Mouse (Mus musculus): ENCODE results near the gene Rnf169. TPM values are rescaled to one million over a fixed set of nuclear protein-coding genes. Genes with fewer than 3 reads are reported as not detected.

Rnf169 gene
- polyA plus RNA-seq, 1 experiment from 2014 or later = 4.5 TPM

DNA sequence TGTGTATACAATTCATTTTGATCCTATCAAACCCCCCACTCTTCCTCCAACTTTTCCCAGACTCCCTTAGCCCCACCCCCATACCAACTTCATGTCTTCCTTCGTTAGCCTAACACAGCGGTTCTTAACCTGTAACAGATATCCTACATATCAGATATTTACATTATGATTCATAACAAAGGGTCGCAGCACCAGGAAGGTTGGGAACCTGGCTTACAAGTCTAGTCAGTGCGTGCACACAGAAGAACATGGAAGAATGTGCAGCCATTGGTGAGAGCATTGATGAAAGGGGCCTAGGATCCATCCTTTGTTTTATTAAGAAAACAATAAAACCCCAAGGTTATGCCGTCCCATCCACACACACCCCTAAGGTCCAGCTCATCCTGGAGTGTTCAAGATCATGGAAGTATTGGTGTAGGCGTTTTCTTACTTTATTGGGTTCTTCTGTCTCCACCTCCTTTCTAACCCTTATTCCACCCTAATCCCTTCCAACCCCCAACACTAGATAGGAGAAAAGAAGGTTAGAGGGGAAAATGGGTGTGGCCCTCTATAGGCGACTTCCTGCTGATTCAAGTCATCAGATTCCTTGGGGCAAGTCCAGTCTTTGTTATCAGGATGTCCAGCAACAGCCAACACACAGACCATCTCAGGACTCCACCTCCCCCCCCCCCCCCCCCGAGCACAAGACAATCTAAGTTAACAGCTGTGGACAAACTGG lies 10.9 kb upstream of the Rnf169 start:
- Histone ChIP-seq H3K27me3 (ENCODE audit: control insufficient read depth, insufficient read depth, low read length) (no peaks in the 10 kb centered on the region), H3K36me3 (ENCODE audit: control insufficient read depth, insufficient read depth, low read length) (no peaks in the 10 kb centered on the region), H3K9ac (ENCODE audit: low read length) (no peak overlapping the region), H3K9me3 (ENCODE audit: control insufficient read depth, low read length) (no peaks in the 10 kb centered on the region), H3K4me2 (ENCODE audit: low read length) (no peak overlapping the region), H3K27ac (replicated peaks in 1 of 2; ENCODE audit: control insufficient read depth in 1 of 2, insufficient read depth in 1 of 2, low read depth in 2 of 2, low read length in 2 of 2) (no peak overlapping the region), H3K4me1 (ENCODE audit: control insufficient read depth in 2 of 2, insufficient read depth in 2 of 2, low read length in 2 of 2) (no peaks in the 10 kb centered on the region), H3K4me3 (ENCODE audit: control insufficient read depth in 1 of 2, insufficient read depth in 1 of 2, low read depth in 1 of 2, low read length in 2 of 2) (no peak overlapping the region)
- 67% methylated on average over 8 of the region's 8 CpGs for WGBS
- no peak for ATAC-seq (ENCODE audit: insufficient number of reproducible peaks, insufficient read depth, low FRiP score, low read depth)

DNA sequence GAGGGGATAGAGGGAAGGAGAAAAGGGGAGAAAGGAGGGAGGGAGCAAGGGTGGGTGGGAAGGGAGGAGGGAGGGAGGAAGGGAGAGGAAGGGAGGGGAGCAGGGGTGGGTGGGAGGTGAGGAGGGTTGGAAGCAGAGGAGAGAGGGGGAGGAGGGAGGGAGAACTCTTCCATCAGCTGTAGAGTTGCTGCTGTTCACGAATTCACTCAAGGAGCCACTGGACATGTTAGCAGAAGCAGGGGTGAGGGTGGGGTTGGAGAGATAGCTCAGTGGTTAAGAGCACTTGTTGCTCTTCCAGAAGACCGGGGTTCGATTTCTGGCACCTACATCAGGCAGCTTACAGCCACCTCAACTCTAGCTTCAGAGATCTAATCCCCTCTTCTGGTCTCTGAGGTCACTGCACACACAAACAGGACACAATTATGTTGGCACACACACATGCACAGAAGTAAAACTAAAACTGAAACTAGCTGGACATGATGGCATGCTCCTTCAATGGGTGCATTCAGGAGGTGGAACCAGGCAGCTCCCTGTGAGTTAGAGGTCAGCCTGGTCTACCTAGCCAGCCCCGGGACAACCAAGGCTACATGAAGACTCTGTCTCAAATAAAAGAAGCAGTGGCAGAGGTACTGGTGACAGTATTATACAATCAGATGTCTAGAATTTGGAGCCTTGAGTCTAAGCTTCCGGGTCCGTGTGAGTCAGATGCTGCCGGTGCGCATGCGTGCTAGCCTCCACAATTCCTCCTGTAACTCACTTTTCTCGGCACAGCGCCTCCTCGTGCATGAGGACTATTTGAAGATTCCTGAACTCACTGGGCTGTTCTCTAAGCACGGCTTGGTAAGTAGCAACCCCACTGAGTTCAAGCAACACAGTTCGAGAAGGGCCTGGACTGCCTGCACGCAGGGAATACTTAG lies 9.9 kb upstream of the Rnf169 start:
- 0 out of 2 replicates have a peak overlapping the region, but pooled peaks have one; percentile 23 for H3K4me2 ChIP-seq (ENCODE audit: low read length)
- no peaks in the 10 kb centered on the region for H3K27me3 ChIP-seq (ENCODE audit: control insufficient read depth, insufficient read depth, low read length)
- no peaks in the 10 kb centered on the region for H3K9me3 ChIP-seq (ENCODE audit: control insufficient read depth, low read length)
- H3K36me3 ChIP-seq (ENCODE audit: control insufficient read depth, insufficient read depth, low read length) = no peaks in the 10 kb centered on the region
- no peak for ATAC-seq (ENCODE audit: insufficient number of reproducible peaks, insufficient read depth, low FRiP score, low read depth)
- H3K9ac ChIP-seq (ENCODE audit: low read length) = no peak overlapping the region
- 59% methylated on average over 15 of the region's 15 CpGs for WGBS
- no peak overlapping the region for H3K27ac ChIP-seq (replicated peaks in 1 of 2; ENCODE audit: control insufficient read depth in 1 of 2, insufficient read depth in 1 of 2, low read depth in 2 of 2, low read length in 2 of 2)
- H3K4me1 ChIP-seq (ENCODE audit: control insufficient read depth in 2 of 2, insufficient read depth in 2 of 2, low read length in 2 of 2) = no peaks in the 10 kb centered on the region
- H3K4me3 ChIP-seq (ENCODE audit: control insufficient read depth in 1 of 2, insufficient read depth in 1 of 2, low read depth in 1 of 2, low read length in 2 of 2) = no peak overlapping the region

DNA sequence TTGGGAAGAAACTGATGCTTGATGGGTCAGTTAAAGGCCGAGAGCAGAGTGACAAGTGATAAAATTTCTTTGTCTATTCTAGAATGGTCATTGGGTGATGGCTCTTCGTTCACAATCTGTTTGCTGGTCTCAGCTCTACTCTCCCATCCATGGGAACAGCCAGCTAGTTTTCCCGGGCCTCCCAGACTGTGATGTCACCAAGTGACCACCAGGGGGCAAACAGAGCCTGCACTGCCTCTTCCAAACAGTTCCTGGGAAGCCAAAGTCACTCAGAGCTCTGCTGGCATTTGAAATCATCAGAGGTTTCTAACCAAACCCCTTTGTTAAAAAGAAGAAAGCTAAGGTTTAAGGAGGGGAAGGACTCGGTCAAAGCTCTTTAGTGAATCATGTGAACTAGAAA lies 8.5 kb upstream of the Rnf169 start:
- Histone ChIP-seq H3K9ac (ENCODE audit: low read length) (no peak overlapping the region), H3K27me3 (ENCODE audit: control insufficient read depth, insufficient read depth, low read length) (no peaks in the 10 kb centered on the region), H3K4me3 (ENCODE audit: control insufficient read depth in 1 of 2, insufficient read depth in 1 of 2, low read depth in 1 of 2, low read length in 2 of 2) (no peak overlapping the region), H3K36me3 (ENCODE audit: control insufficient read depth, insufficient read depth, low read length) (no peaks in the 10 kb centered on the region), H3K4me1 (ENCODE audit: control insufficient read depth in 2 of 2, insufficient read depth in 2 of 2, low read length in 2 of 2) (no peaks in the 10 kb centered on the region), H3K9me3 (ENCODE audit: control insufficient read depth, low read length) (no peaks in the 10 kb centered on the region), H3K27ac (replicated peaks in 1 of 2; ENCODE audit: control insufficient read depth in 1 of 2, insufficient read depth in 1 of 2, low read depth in 2 of 2, low read length in 2 of 2) (no peak overlapping the region), H3K4me2 (ENCODE audit: low read length) (no peak overlapping the region)
- no peak for ATAC-seq (ENCODE audit: insufficient number of reproducible peaks, insufficient read depth, low FRiP score, low read depth)
- 4% methylated on average over 4 of the region's 4 CpGs for WGBS

DNA sequence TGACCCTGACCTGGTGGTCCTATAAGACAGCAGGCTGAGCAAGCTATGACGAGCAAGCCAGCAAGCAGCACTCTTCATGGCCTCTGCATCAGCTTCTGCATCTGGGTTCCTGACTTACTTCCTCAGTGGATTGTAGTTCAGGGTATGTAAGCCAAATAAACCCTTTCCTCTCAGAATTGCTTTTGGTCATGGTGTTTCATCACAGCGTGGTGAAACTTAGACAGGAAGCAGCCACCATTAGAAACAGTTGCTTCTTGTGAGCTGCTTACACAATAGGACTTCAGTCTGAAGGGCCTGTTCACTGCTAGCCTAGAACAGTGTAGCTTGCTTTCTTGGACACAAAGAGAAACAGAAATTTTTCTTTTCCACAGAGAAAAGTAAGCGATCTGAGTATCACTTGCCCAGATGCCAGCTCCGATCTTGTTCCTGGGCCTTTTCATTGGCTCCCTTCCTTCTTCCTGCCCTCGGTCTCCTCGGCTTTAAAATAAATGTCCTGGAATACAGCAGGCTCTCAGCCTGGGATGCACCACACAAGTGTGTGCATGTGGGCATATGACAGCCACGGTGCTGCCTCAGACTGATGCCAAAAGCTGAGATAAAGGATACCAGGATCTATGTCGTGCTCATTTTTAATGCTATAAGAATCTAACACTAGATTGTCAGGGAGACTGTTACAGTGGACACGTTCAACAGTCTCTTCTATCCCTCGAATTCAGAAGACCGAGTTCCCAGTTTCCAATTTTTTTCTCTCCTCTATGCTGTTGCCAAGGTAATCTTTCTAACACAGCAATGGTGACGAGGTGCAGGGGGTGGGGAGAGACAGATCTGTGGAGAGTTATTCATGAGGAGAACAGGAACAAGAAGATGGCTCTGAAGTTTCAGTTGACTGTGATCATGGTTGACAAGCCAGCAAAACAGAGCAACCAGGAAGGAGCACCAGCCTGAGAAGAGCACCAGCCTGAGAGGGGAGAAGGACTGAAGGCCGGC lies 2.3 kb upstream of the Rnf169 start:
- no peaks in the 10 kb centered on the region for H3K36me3 ChIP-seq (ENCODE audit: control insufficient read depth, insufficient read depth, low read length)
- no peaks in the 10 kb centered on the region for H3K27me3 ChIP-seq (ENCODE audit: control insufficient read depth, insufficient read depth, low read length)
- H3K9me3 ChIP-seq (ENCODE audit: control insufficient read depth, low read length) = no peaks in the 10 kb centered on the region
- 76% methylated on average over 13 of the region's 13 CpGs for WGBS
- no peak overlapping the region for H3K4me2 ChIP-seq (ENCODE audit: low read length)
- H3K27ac ChIP-seq (replicated peaks in 1 of 2; ENCODE audit: control insufficient read depth in 1 of 2, insufficient read depth in 1 of 2, low read depth in 2 of 2, low read length in 2 of 2) = no peak overlapping the region
- H3K9ac ChIP-seq (ENCODE audit: low read length) = no peak overlapping the region
- no peak for ATAC-seq (ENCODE audit: insufficient number of reproducible peaks, insufficient read depth, low FRiP score, low read depth)
- H3K4me1 ChIP-seq (ENCODE audit: control insufficient read depth in 2 of 2, insufficient read depth in 2 of 2, low read length in 2 of 2) = peaks cover 0 to 11% of the 10 kb centered on the region in 2 experiments; a peak in 3 of 4 replicates
- H3K4me3 ChIP-seq (ENCODE audit: control insufficient read depth in 1 of 2, insufficient read depth in 1 of 2, low read depth in 1 of 2, low read length in 2 of 2) = no peak overlapping the region

DNA sequence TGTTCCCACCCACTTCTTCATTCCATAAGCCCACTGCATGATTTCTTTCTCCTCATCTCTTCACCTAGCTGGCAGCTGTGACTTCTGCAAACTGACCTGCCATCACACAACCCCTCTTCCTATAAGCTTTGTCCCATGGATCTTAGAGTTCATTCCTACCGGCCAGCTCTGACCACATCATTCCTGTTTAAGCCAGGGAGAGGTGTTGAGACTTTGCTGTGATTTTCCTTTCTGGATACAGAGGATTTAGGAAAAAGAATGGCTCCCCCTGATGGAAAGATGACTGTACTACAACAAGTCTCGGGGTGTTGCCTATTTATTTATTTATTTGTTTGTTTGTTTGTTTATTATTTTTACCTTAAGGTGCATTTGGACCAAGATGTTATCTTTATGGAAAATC lies 1.1 kb upstream of the Rnf169 start:
- Histone ChIP-seq H3K27ac (replicated peaks in 1 of 2; ENCODE audit: control insufficient read depth in 1 of 2, insufficient read depth in 1 of 2, low read depth in 2 of 2, low read length in 2 of 2) (no peak overlapping the region), H3K27me3 (ENCODE audit: control insufficient read depth, insufficient read depth, low read length) (no peaks in the 10 kb centered on the region), H3K4me3 (ENCODE audit: control insufficient read depth in 1 of 2, insufficient read depth in 1 of 2, low read depth in 1 of 2, low read length in 2 of 2) (no peak overlapping the region), H3K4me2 (ENCODE audit: low read length) (no peak overlapping the region), H3K4me1 (ENCODE audit: control insufficient read depth in 2 of 2, insufficient read depth in 2 of 2, low read length in 2 of 2) (peaks cover 0 to 11% of the 10 kb centered on the region in 2 experiments; a peak in 3 of 4 replicates), H3K9ac (ENCODE audit: low read length) (no peak overlapping the region), H3K9me3 (ENCODE audit: control insufficient read depth, low read length) (no peaks in the 10 kb centered on the region), H3K36me3 (ENCODE audit: control insufficient read depth, insufficient read depth, low read length) (no peaks in the 10 kb centered on the region)
- no peak for ATAC-seq (ENCODE audit: insufficient number of reproducible peaks, insufficient read depth, low FRiP score, low read depth)
- 11% methylated on average over 2 of the region's 2 CpGs for WGBS

DNA sequence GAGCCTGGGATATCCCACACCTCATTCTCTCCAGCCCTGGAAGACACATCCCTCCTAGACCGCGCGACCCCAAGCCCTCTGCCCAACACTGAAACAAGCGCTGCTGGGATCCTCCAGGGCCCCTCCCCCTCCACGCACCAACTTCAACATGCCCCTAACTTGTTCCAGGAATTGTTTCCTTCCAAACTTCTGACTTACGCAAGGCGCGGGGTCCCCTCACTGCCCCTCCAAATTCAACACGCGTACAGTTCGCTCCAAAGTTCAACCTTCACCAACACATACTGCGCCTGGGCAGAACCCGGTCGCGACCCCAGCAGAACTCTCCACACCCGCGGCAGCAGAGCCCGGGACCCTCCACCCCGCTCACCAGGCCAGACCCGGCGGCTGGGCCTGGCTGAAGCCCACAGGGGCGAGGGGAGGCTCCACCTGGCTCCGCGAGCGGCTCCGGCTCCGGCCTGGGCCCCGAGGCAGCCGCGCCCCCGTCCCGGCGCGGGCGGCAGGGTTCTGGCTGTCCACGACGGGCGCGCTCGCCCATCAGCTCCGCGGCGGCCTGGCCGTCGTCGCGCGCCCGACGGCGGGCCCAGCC lies 609 bp downstream of the Rnf169 start:
- peak overlapping the region; percentile 74 for H3K4me2 ChIP-seq (ENCODE audit: low read length)
- ATAC-seq (ENCODE audit: insufficient number of reproducible peaks, insufficient read depth, low FRiP score, low read depth) = peak; percentile 55
- H3K27ac ChIP-seq (replicated peaks in 1 of 2; ENCODE audit: control insufficient read depth in 1 of 2, insufficient read depth in 1 of 2, low read depth in 2 of 2, low read length in 2 of 2) = peak overlapping the region; percentile 92 to 96
- under 1% methylated on average over 51 of the region's 51 CpGs for WGBS
- H3K27me3 ChIP-seq (ENCODE audit: control insufficient read depth, insufficient read depth, low read length) = no peaks in the 10 kb centered on the region
- H3K9ac ChIP-seq (ENCODE audit: low read length) = peak overlapping the region; percentile 99
- peak overlapping the region; percentile 97 to 98 for H3K4me3 ChIP-seq (ENCODE audit: control insufficient read depth in 1 of 2, insufficient read depth in 1 of 2, low read depth in 1 of 2, low read length in 2 of 2)
- no peaks in the 10 kb centered on the region for H3K9me3 ChIP-seq (ENCODE audit: control insufficient read depth, low read length)
- peaks cover 0 to 14% of the 10 kb centered on the region in 2 experiments; a peak in 3 of 4 replicates for H3K4me1 ChIP-seq (ENCODE audit: control insufficient read depth in 2 of 2, insufficient read depth in 2 of 2, low read length in 2 of 2)
- no peaks in the 10 kb centered on the region for H3K36me3 ChIP-seq (ENCODE audit: control insufficient read depth, insufficient read depth, low read length)

All from heart, embryonic 14.5 days (tissue).